Mouse (Mus musculus): Measurements from ENCODE around the gene Phf10.
"Not testable (repeated sequence)": the region's sequence is repeated elsewhere in the genome, so short reads cannot be mapped to it uniquely, and the experiment has no call there.

Phf10 gene

DNA sequence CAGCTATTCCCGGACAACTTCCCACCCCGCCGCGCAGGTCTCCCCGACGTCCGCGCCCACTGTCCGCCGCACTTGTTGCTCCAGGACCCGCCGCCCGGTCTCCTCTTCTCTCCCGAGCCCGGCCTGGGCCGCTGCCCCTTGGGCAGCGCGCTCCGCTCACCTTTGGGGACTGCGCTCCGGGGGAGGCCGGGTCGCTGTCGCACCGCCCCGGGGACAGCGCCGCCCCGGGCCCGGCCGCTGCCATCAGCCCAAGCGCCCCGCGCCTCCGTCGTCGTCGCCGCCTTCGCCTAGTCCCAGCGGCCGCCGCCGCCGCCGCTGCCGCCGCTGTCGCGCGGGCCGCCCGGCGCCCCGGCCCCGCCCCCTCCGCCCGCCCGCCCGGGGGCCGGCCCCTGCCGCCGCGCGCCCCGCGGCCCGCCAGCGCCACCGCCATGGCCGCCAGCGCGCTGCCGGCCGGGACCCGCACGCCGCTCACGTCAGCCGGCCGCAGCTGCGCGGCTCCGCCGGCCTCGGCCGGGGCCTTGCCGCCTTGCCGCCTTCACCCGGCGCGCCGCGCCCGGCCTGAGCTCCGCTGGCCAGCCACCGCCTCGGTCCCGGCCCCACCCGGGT lies at the start of gene Phf10:
Gene Phf10, minus strand, starts transcription at position 323 of the 606 bp plus-strand sequence.
- peak; percentile 52 for DNase-seq (ENCODE audit: extremely low spot score)

DNA sequence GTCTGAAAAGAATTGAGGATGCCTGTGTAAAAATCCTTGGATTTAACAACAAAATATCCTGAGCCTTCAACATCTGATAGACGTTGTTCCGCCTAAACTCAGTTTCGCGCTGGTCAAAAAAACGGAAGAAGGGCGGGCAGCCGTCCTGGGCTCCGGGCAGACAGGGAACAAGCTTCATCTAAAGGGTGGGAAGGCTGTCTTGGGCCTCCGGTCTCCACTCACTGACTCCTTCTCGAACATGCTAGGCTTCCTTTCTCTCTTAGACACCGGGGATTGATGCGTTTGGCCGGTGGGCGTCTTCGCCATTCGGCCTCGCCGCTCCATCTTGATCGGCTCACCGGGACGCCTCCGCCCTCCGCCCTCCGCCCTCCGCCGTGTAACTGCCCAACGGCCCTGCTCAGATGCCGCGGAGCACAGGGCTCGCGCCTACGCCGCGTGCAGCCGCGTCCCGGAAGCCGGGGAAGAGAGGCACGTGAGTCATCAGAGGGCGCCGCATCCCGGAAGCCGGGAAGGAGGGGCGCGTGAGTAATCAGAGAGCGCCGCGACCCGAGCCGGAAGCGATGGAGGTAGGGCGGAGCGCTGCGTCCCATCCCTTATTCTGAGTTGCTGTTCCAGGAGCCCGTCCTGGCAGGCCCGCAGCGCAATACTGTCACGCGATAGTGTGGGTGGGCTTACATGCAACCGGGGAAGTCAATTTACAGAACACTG lies 48.8 kb upstream of the Phf10 start, which contains the start of gene Gm3435:
Gene Gm3435, plus strand, starts transcription at position 471 of the 708 bp plus-strand sequence.
- not testable (repeated sequence) for DNase-seq (ENCODE audit: extremely low spot score)

- DNase-seq (ENCODE audit: extremely low spot score): not testable (repeated sequence)
These were observed 48.0 kb upstream of the Phf10 start for GRCm38 (mm10) chr17:15009088-15009487.

- DNase-seq (ENCODE audit: extremely low spot score): not testable (repeated sequence)
These were observed 39.0 kb upstream of the Phf10 start for GRCm38 (mm10) chr17:15000047-15000446.

DNA sequence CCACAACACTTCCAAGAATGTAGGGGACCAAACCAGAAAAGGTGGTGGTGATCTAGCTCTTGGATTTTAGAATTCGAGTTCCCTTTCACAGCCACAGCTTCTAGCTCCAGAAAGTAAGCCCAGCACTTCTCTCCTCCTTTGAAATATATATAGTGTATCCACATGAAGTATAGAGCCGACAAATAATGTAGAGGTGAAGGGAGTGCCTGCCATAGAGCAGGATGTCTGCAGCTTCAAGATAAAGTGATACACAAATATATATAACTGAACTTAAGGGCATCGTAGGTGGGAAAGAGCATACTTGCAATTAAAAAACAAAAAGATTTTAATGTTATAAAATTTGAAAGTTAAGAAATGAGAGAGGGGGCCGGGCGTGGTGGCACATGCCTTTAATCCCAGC lies 33.1 kb upstream of the Phf10 start:
- DNase-seq (ENCODE audit: extremely low spot score): not testable (repeated sequence)

DNA sequence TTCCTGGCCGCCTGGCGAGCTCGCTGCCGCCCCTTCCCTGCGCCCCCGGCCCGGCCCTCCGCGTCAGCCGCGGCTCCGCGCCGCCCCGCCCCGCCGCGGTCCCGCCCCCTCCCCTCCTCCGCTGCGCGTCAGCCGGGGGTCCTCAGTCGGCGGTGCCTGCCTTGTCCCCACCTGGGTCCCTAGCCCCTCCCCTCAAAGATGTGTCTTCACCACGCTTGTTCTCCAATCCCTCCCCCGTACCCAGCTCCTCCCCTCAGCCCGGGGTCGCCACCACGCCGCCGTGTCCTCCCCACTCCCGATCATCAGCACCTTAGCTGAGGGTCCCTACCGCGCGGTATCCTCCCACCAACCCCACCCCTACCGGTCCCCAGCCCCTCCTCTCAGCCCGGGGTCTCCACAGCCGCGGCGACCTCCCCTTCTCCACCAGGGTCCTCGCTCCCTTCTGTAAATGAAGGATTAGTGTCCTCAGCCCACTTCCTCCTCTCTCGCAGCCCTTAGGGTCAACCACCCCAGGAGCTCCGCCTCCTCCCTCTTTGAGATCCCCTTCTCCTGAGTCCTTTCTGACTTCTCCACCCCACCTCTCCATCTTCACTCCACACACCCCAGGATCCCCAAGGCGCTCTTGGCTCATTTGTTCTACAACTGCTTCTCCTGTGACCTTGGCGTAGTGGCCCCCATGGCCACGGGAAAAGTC lies 32.2 kb upstream of the Phf10 start:
- DNase-seq (ENCODE audit: extremely low spot score): not testable (repeated sequence)

- not testable (repeated sequence) for DNase-seq (ENCODE audit: extremely low spot score)
These were observed 31.6 kb upstream of the Phf10 start for GRCm38 (mm10) chr17:14992522-14993138.

DNA sequence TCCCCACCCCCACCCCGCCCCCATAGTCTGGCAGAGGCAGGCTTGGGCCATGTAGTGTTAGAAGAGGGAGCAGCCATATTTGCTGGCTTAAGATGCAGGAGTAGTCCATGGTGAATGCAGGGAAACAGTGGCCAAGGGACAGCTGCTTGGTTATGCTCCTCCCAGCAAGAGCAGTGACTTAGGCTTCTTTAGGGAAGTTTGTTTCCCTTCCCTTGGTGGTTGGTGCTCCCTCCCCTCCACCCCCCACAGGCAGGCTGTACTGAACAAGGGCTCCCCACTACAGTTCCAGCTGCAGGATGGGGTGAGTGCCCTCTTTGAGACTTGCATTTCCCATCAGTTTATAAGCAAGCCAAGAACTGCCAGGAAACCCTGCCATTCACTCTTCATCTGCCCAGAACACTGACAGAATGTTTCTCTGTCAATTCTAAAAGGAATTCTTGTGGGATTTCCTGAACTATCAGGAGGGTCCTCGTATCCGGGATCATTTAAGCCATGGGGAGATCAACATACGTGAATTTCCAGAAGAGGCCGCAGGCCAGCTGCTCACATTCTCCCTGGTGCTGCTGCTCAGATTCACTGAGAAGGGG lies 29.1 kb upstream of the Phf10 start:
- DNase-seq (ENCODE audit: extremely low spot score): not testable (repeated sequence)

GRCm38 (mm10) chr17:14978362-14979038 lies 17.4 kb upstream of the Phf10 start, which contains the start of the genes 9030025P20Rik and Gm3417:
TSS of gene 9030025P20Rik (plus strand) at chr17:14978468.
TSS of gene Gm3417 (minus strand) at chr17:14978790.
- not testable (repeated sequence) for DNase-seq (ENCODE audit: extremely low spot score)

DNA sequence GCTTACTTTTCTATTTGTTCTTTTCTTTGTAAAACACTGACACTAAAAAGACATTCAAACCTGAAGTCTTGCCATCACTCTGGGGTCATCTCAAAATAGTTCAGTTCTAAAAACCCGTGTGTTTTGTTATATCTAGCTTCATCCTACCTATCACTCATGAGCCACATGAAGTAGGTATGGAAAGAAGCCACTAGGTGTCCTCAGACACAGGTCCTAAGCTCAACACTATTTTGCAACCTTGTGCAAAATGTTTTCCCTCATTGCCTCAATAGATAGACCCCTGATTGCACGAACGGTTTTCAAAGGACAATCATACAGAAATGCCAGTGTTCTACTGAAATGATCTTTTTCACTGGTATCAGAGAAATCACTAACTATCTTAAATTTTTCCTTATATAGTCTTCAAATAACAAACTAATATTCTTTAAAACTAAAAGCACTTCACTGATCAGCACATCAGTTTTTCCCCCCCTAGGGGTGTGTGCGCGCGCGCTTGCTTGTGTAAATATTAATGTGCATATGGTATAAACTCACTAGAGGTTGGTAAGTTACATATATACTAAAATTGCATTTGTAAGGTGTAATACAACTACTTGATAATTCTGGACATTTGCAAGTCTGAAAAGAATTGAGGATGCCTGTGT lies 16.8 kb upstream of the Phf10 start:
- DNase-seq (ENCODE audit: extremely low spot score): not testable (repeated sequence)

- not testable (repeated sequence) for DNase-seq (ENCODE audit: extremely low spot score)
These were observed 7.4 kb upstream of the Phf10 start for GRCm38 (mm10) chr17:14968373-14968913.

DNA sequence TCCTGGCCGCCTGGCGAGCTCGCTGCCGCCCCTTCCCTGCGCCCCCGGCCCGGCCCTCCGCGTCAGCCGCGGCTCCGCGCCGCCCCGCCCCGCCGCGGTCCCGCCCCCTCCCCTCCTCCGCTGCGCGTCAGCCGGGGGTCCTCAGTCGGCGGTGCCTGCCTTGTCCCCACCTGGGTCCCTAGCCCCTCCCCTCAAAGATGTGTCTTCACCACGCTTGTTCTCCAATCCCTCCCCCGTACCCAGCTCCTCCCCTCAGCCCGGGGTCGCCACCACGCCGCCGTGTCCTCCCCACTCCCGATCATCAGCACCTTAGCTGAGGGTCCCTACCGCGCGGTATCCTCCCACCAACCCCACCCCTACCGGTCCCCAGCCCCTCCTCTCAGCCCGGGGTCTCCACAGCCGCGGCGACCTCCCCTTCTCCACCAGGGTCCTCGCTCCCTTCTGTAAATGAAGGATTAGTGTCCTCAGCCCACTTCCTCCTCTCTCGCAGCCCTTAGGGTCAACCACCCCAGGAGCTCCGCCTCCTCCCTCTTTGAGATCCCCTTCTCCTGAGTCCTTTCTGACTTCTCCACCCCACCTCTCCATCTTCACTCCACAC lies 583 bp upstream of the Phf10 start:
- DNase-seq (ENCODE audit: extremely low spot score): not testable (repeated sequence)

GRCm38 (mm10) chr17:14960520-14960919 lies 553 bp downstream of the Phf10 start:
- peak; percentile 33 for DNase-seq (ENCODE audit: extremely low spot score)

- no peak for DNase-seq (ENCODE audit: extremely low spot score)
These were observed 1.1 kb downstream of the Phf10 start for GRCm38 (mm10) chr17:14959979-14960378.

- no peak for DNase-seq (ENCODE audit: extremely low spot score)
These were observed 2.3 kb downstream of the Phf10 start for GRCm38 (mm10) chr17:14958686-14959327.

GRCm38 (mm10) chr17:14953452-14953851 lies 7.6 kb downstream of the Phf10 start:
- no peak for DNase-seq (ENCODE audit: extremely low spot score)

DNA sequence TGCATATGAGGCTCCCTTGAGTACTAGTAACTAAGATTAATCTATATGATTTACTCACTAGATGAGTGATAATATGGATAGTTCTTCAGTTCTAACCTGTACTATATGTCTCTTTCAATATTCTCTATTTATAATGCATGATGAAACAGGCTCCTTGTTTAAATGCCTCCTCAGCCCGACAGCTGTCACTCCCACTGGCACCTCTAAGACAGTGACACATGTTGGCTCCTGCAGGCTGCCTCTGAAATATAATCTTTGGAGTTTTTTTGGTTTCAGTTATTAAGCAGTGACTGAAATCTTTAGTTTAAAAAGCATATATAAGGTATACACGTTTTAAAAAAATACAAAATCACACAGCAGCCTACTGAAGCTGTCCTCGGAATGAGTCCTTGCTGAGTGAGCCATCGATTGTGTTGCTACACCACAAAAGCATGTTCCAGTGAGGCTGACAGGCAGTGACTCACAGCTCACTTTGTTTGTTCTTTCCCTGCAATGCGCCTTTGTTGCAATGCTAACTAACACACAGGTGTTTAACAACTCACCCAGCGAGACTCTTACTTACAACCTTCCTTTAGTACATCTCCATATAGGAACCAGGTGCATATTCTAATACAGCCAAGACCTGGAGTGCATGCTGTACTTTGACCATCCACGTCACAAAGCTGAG lies 11.8 kb downstream of the Phf10 start:
- no peak for DNase-seq (ENCODE audit: extremely low spot score)

- DNase-seq (ENCODE audit: extremely low spot score): no peak
These were observed 16.5 kb downstream of the Phf10 start for GRCm38 (mm10) chr17:14944551-14944950.

GRCm38 (mm10) chr17:14943729-14944059 lies 17.4 kb downstream of the Phf10 start:
- DNase-seq (ENCODE audit: extremely low spot score): no peak
